Mouse (Mus musculus): ENCODE measurements around the gene Rtl5. TPM values are rescaled to one million over a fixed set of nuclear protein-coding genes. Genes with fewer than 3 reads are reported as not detected.
A peak's percentile ranks its signal among the peaks of the same experiment; 100 is the strongest.

Rtl5 gene
- polyA plus RNA-seq, 1 experiment from 2014 or later: 6.3 TPM

- Histone ChIP-seq H3K9ac (replicated peaks) (no peak overlapping the region), H3K27me3 (replicated peaks) (0 out of 2 replicates have a peak, but pooled peaks cover 3% of the 10 kb centered on the region), H3K27ac (replicated peaks) (peak overlapping the region; percentile 77), H3K4me1 (peaks cover 12% of the 10 kb centered on the region), H3K4me3 (replicated peaks) (no peak overlapping the region), H3K4me2 (no peak overlapping the region), H3K36me3 (no peaks in the 10 kb centered on the region), H3K9me3 (replicated peaks) (no peaks in the 10 kb centered on the region)
- WGBS: 33% methylated on average over 7 of the region's 7 CpGs
- peak; percentile 91 for ATAC-seq (ENCODE audit: low FRiP score)
Observed at GRCm38 (mm10) chrX:102081573-102082279, 10.6 kb upstream of the Rtl5 start.

- H3K4me3 ChIP-seq (replicated peaks): no peak overlapping the region
- H3K4me1 ChIP-seq: peaks cover 12% of the 10 kb centered on the region
- no peaks in the 10 kb centered on the region for H3K36me3 ChIP-seq
- H3K9ac ChIP-seq (replicated peaks): no peak overlapping the region
- 0 out of 2 replicates have a peak, but pooled peaks cover 3% of the 10 kb centered on the region for H3K27me3 ChIP-seq (replicated peaks)
- peak overlapping the region; percentile 77; the same call in 1 of the 2 replicates for H3K27ac ChIP-seq (replicated peaks)
- no peaks in the 10 kb centered on the region for H3K9me3 ChIP-seq (replicated peaks)
- H3K4me2 ChIP-seq: no peak overlapping the region
- ATAC-seq (ENCODE audit: low FRiP score): peak; percentile 56; the same call in 1 of the 2 replicates
- 40% methylated on average over 10 of the region's 10 CpGs for WGBS
Observed at GRCm38 (mm10) chrX:102081076-102081475, 10.0 kb upstream of the Rtl5 start.

GRCm38 (mm10) chrX:102076886-102077765, 6.0 kb upstream of the Rtl5 start:
- H3K27ac ChIP-seq (replicated peaks): no peak overlapping the region
- peaks cover 3% of the 10 kb centered on the region; the same call in 1 of the 2 replicates for H3K27me3 ChIP-seq (replicated peaks)
- H3K36me3 ChIP-seq: no peaks in the 10 kb centered on the region
- H3K4me3 ChIP-seq (replicated peaks): no peak overlapping the region
- H3K4me1 ChIP-seq: peaks cover 8% of the 10 kb centered on the region
- 82% methylated on average over 7 of the region's 7 CpGs for WGBS
- H3K4me2 ChIP-seq: no peak overlapping the region
- H3K9me3 ChIP-seq (replicated peaks): no peaks in the 10 kb centered on the region
- H3K9ac ChIP-seq (replicated peaks): no peak overlapping the region
- ATAC-seq (ENCODE audit: low FRiP score): no peak

- H3K27ac ChIP-seq (replicated peaks): no peak overlapping the region
- no peak overlapping the region for H3K4me2 ChIP-seq
- H3K9ac ChIP-seq (replicated peaks): no peak overlapping the region
- H3K36me3 ChIP-seq: no peaks in the 10 kb centered on the region
- H3K9me3 ChIP-seq (replicated peaks): no peaks in the 10 kb centered on the region
- no peak overlapping the region for H3K4me3 ChIP-seq (replicated peaks)
- H3K4me1 ChIP-seq: peaks cover 10% of the 10 kb centered on the region; the same call in 1 of the 2 replicates
- no peak for ATAC-seq (ENCODE audit: low FRiP score)
- H3K27me3 ChIP-seq (replicated peaks): peaks cover 3% of the 10 kb centered on the region; the same call in 1 of the 2 replicates
- WGBS: 70% methylated on average over 4 of the region's 4 CpGs
Observed at GRCm38 (mm10) chrX:102075158-102075557, 4.1 kb upstream of the Rtl5 start.

GRCm38 (mm10) chrX:102074435-102074834, 3.3 kb upstream of the Rtl5 start:
- Histone ChIP-seq H3K4me1 (peaks cover 13% of the 10 kb centered on the region; the same call in 1 of the 2 replicates), H3K4me3 (replicated peaks) (no peak overlapping the region), H3K27ac (replicated peaks) (no peak overlapping the region), H3K27me3 (replicated peaks) (peaks cover 3% of the 10 kb centered on the region; the same call in 1 of the 2 replicates), H3K4me2 (no peak overlapping the region), H3K9me3 (replicated peaks) (no peaks in the 10 kb centered on the region), H3K36me3 (no peaks in the 10 kb centered on the region), H3K9ac (replicated peaks) (no peak overlapping the region)
- 48% methylated on average over 5 of the region's 5 CpGs for WGBS
- ATAC-seq (ENCODE audit: low FRiP score): no peak

GRCm38 (mm10) chrX:102073605-102074325, 2.7 kb upstream of the Rtl5 start:
- H3K4me1 ChIP-seq: peaks cover 13% of the 10 kb centered on the region; the same call in 1 of the 2 replicates
- no peak overlapping the region for H3K4me2 ChIP-seq
- H3K27ac ChIP-seq (replicated peaks): no peak overlapping the region
- 56% methylated on average over 14 of the region's 14 CpGs for WGBS
- no peak overlapping the region for H3K9ac ChIP-seq (replicated peaks)
- H3K36me3 ChIP-seq: no peaks in the 10 kb centered on the region
- ATAC-seq (ENCODE audit: low FRiP score): no peak
- no peaks in the 10 kb centered on the region for H3K9me3 ChIP-seq (replicated peaks)
- peaks cover 3% of the 10 kb centered on the region; the same call in 1 of the 2 replicates for H3K27me3 ChIP-seq (replicated peaks)
- no peak overlapping the region for H3K4me3 ChIP-seq (replicated peaks)

- peak; percentile 29 for ATAC-seq (ENCODE audit: low FRiP score)
- WGBS: 29% methylated on average over 2 of the region's 2 CpGs
- Histone ChIP-seq H3K27me3 (replicated peaks) (peaks cover 3% of the 10 kb centered on the region), H3K9ac (replicated peaks) (peak overlapping the region; percentile 61; the same call in 1 of the 2 replicates), H3K4me2 (peak overlapping the region; percentile 63), H3K4me3 (replicated peaks) (peak overlapping the region; percentile 54), H3K9me3 (replicated peaks) (no peaks in the 10 kb centered on the region), H3K27ac (replicated peaks) (peak overlapping the region; percentile 79), H3K36me3 (no peaks in the 10 kb centered on the region), H3K4me1 (peaks cover 17% of the 10 kb centered on the region)
Observed at GRCm38 (mm10) chrX:102071517-102071916, 413 bp upstream of the Rtl5 start.

GRCm38 (mm10) chrX:102068811-102069540, 2.1 kb downstream of the Rtl5 start:
- Histone ChIP-seq H3K4me2 (0 out of 2 replicates have a peak overlapping the region, but pooled peaks have one; percentile 5), H3K4me1 (peaks cover 19% of the 10 kb centered on the region), H3K9ac (replicated peaks) (no peak overlapping the region), H3K27ac (replicated peaks) (no peak overlapping the region), H3K36me3 (no peaks in the 10 kb centered on the region), H3K4me3 (replicated peaks) (no peak overlapping the region), H3K27me3 (replicated peaks) (peaks cover 2% of the 10 kb centered on the region), H3K9me3 (replicated peaks) (no peaks in the 10 kb centered on the region)
- no peak for ATAC-seq (ENCODE audit: low FRiP score)
- WGBS: 94% methylated on average over 24 of the region's 24 CpGs

GRCm38 (mm10) chrX:102067118-102067517, 4.0 kb downstream of the Rtl5 start:
- Histone ChIP-seq H3K4me1 (peaks cover 19% of the 10 kb centered on the region), H3K9me3 (replicated peaks) (no peaks in the 10 kb centered on the region), H3K4me3 (replicated peaks) (no peak overlapping the region), H3K9ac (replicated peaks) (no peak overlapping the region), H3K27ac (replicated peaks) (no peak overlapping the region), H3K4me2 (0 out of 2 replicates have a peak overlapping the region, but pooled peaks have one; percentile 9), H3K36me3 (no peaks in the 10 kb centered on the region), H3K27me3 (replicated peaks) (peaks cover 8% of the 10 kb centered on the region)
- WGBS: 77% methylated on average over 6 of the region's 6 CpGs
- no peak for ATAC-seq (ENCODE audit: low FRiP score)

- Histone ChIP-seq H3K27me3 (replicated peaks) (peaks cover 8% of the 10 kb centered on the region; the same call in 1 of the 2 replicates), H3K36me3 (no peaks in the 10 kb centered on the region), H3K9me3 (replicated peaks) (no peaks in the 10 kb centered on the region), H3K4me2 (0 out of 2 replicates have a peak overlapping the region, but pooled peaks have one; percentile 9), H3K9ac (replicated peaks) (no peak overlapping the region), H3K27ac (replicated peaks) (no peak overlapping the region), H3K4me3 (replicated peaks) (no peak overlapping the region), H3K4me1 (peaks cover 13% of the 10 kb centered on the region; the same call in 1 of the 2 replicates)
- ATAC-seq (ENCODE audit: low FRiP score): 0 out of 2 replicates have a peak, but pooled peaks have one; percentile 26
- WGBS: 17% methylated on average over 9 of the region's 9 CpGs
Observed at GRCm38 (mm10) chrX:102066134-102066533, 5.0 kb downstream of the Rtl5 start.

All from neural tube, embryonic 15.5 days (tissue).